Mouse (Mus musculus): Measurements from ENCODE around the gene Mcoln2.

DNA sequence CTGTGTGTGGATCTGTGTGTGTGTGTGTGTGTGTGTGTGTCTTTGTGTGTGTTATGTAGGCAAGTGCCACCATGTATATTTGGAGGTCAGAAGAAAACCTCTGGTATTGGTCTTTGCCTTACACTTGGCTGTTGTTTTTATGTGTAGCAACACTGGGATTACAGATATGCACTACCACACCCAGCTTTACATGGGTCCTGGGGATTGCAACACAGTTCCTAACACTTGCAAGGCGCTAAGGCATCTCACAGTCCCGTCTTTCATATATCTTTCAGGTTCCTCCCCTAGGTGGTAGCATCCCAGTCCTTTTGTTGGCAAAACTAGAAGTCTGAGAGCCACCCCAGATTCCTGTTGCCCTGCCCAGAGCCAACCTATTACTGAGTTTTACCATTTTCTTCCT lies 40.7 kb upstream of the Mcoln2 start:
- no peak for TF ChIP-seq HCFC1 (IDR thresholded peaks at IDR 0.05; ENCODE audit: low read depth, low read length)
- TF ChIP-seq POLR2A (IDR thresholded peaks at IDR 0.05; ENCODE audit: low read depth, low read length), result no peak
- TF ChIP-seq CTCF (conservative IDR thresholded peaks at IDR 0.05 in 1 of 2, IDR thresholded peaks at IDR 0.05 in 1 of 2; ENCODE audit: low read depth in 2 of 2, low read length in 2 of 2), result no peak
- TF ChIP-seq EP300 (IDR thresholded peaks at IDR 0.05; ENCODE audit: low read length), result no peak
- no peak for TF ChIP-seq CHD2 (IDR thresholded peaks at IDR 0.05; ENCODE audit: low read length)
- no peak for TF ChIP-seq BHLHE40 (IDR thresholded peaks at IDR 0.05; ENCODE audit: low read depth, low read length)
- no peak for TF ChIP-seq E2F4 (IDR thresholded peaks at IDR 0.05; ENCODE audit: insufficient replicate concordance, low read depth, low read length)
- no peak for TF ChIP-seq NRF1 (IDR thresholded peaks at IDR 0.05; ENCODE audit: low read depth, low read length)
- TF ChIP-seq RAD21 (IDR thresholded peaks at IDR 0.05; ENCODE audit: low read depth, low read length), result no peak; the same call in 1 of the 2 replicates
- TF ChIP-seq USF2 (conservative IDR thresholded peaks at IDR 0.05; ENCODE audit: low read depth, low read length), result no peak
- no peak for TF ChIP-seq ZKSCAN1 (IDR thresholded peaks at IDR 0.05; ENCODE audit: borderline replicate concordance, low read depth, low read length)
- no peak for TF ChIP-seq ZNF384 (IDR thresholded peaks at IDR 0.05; ENCODE audit: low read depth, low read length)
- no peak for TF ChIP-seq MAFK (IDR thresholded peaks at IDR 0.05; ENCODE audit: insufficient replicate concordance, low read length)
- no peak for TF ChIP-seq MEF2A (IDR thresholded peaks at IDR 0.05; ENCODE audit: borderline replicate concordance, low read depth, low read length)
